Mouse (Mus musculus) 3134 (cell line): ENCODE data around the gene Ddc.

Experiments
- DNase-seq: peaks from one replicate; pipeline ENCODE4 v3.0.0-alpha.2; 2011; ENCODE audit warnings: low spot score; ENCODE audit not compliant: insufficient read length; ENCODE audit errors: extremely low read depth

The Ddc gene

DNA sequence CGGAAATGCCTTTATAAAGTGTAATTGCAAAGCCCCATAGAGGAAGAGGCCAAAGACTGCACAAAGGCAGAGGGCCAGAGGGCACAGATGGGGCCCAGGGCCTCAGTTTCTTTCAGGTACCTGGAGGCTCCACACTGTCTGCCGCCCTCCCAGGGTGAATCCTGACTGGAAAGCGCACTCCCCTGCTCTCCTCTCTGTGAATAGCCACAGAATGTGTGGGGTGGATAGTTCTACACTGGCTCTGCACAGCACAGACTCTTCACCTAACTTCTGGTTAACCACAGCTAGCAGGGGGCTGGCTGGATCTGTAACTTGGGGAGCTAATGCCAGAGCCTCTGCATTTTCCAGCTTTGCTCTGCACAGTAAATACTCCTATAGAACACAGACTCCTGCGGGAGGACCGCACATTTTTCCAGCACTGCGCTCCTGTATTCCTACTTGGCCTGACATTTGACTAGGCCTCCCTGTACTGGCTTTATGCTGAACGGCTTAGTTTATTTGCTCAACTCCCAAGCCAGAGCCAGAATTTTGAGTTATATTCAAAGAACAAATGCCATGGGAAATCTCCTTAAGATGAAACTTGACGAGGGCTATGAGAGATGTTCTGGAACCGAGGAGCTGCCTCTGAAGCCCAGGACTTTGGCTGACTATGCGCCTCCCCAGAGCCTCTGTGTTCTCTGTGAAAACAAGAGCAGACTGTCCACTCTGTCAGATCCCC is 18.8 kb downstream of the Ddc start:
- no peak for DNase-seq

DNA sequence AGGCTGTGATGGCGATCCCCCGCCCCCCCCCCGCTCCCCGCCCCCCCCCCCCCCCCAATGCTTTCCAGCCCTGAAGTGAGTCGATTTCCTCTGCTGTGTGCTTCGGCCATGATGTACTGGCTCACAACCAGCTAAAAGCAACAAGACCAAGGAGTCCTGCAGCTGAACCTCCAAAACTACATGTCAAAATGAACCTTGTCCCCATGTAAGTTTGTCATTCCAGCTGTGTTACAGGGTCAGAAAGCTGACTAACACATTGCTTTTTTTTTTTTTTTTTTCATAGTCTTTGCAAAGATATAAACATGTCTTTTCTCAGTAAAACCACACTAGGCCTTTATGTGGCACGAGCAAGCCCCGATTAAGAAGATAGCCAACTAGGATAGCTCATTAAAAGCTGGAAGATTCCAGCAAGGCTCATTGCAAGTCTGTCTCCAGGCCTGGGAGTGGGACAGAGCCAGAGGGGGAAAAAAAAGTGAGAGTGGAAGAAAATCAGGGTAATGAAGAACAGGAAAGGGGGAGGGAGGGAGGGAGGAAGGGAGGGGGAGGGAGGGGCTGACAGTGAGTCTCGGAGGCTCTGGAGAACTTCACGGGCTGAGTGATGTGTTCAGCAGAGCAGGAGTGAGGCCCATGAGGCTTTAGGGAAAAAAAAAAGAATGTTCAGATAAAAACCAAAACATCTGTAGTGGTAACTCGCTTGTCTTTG is 19.5 kb downstream of the Ddc start:
- DNase-seq, result no peak

DNA sequence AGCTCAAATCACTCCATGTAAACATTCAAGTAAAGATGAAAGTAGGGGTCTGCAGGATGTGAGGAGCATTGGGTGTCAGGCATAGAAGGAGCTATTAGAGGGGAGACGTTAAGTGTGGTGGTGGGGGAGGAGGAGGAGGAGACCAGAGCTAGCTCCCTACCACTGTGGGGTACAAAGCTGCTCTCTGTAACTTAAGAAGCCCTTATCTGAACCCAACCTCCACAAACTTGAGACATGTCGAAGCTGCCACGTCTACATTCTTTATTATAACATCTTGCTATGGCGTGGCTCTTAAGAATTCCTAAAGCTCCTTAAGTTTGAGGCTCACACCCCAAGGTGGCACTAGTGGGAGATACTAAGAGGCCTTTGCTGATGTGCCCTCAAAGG is 20.1 kb downstream of the Ddc start:
- DNase-seq, result no peak

DNA sequence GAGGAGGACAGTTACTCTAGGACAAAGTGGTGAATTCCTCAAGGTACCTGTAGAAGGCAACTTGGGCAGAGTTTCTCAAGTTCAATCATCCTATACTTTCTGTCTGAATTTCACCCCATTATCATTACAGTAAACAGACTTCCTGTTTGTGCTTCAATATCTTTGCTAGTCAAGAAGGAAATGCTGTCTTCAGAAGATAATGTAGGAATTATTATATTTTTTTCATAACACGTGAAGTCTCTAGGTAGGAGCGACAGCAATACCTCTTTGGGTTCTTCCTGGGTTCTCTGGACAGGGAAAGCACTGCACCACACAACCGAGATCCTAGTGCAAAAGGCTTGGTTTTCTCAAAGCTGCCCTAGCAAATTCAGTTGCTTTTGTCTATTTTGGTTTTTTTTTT is 21.6 kb downstream of the Ddc start:
- no peak for DNase-seq

DNA sequence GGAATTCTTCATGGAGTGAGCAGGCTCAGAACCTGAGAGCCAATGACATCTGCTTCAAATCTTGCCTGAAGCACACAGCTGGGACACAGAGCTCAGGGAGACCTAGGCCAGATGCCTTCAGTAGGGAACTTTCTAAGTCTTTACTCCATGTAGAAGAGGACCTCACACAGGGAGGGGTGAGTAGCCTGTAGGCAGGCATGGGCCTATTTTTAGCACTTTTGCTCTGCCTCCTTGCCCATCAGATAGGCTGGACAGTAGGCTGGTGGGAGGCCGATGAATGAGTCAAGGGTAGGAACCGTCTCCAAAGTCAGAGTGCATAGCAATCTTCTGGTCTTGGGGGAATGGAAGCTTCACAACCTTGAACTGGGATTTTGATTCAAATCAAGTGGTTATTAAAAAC is 22.7 kb downstream of the Ddc start:
- DNase-seq, result no peak

DNA sequence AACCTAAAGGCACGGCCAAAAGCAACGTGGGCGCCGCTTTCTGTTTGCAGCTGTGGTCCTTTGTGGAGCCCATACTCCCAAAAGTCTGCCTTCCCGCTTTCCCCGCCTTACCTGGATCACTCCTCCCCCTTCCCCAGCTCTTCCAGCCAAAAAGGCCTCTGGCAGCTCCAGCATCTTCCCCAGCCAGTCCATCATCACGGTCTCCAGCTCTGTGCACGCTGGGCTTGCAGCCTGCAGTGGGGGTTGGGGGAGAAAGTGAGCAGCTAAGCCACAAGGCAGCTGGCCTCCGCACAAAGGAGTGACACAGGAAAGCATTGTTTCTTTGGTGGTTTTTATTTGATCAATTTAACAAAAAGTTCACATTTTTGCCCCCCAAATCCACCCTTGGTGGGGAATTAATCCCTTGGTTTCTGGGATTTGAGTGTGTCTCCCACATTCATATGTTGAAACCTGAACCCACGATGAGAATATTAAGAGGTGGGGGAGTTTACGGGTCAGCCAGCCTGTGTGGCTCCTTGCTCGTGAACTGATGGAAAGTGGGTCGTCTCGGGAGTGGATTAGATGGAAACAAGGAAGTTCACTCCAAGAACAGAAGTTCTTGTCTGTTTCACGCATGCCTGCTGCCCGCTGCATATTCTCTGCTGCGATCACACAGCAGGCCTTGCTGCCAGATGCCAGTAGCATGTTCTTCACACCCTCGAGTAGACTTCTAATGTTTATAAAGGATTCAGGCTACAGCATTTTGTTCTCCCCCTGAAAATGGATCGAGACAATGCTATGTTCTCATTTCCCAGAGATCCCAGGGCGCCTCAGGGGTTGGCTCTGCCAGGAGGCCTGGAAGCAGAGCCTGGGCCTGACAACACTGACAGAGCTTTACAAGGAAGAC is 24.7 kb downstream of the Ddc start:
- DNase-seq, result no peak

DNA sequence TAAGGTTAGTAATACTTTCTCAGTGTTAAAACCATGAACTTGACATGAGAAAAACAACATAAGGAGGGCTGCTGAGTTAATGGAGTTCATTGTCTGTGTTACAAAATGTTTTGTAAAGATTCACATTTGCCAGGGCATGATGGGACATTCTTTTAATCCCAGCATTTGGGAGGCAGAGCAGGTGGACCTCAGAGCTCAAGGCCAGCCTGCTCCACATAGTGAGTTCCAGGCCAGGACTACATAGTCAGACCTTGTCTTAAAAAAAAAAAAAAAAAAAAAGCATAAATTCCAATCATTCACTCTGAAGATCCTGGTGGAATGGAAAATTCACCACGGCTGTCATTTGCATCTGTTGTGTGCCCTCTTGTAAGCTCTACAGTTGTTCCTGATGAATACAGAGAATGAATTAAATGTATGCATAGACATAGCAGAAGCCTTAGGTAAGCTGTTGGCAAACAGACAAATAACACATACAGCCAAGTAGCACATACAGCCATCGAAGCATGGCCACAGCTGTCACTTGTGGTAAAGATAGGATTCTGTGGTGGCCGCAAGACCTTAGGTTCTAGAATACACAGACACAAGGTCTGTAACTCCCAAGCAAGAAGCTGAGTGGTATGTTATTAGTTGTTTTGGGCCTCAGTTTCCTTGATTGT is 25.7 kb downstream of the Ddc start:
- DNase-seq, result no peak

DNA sequence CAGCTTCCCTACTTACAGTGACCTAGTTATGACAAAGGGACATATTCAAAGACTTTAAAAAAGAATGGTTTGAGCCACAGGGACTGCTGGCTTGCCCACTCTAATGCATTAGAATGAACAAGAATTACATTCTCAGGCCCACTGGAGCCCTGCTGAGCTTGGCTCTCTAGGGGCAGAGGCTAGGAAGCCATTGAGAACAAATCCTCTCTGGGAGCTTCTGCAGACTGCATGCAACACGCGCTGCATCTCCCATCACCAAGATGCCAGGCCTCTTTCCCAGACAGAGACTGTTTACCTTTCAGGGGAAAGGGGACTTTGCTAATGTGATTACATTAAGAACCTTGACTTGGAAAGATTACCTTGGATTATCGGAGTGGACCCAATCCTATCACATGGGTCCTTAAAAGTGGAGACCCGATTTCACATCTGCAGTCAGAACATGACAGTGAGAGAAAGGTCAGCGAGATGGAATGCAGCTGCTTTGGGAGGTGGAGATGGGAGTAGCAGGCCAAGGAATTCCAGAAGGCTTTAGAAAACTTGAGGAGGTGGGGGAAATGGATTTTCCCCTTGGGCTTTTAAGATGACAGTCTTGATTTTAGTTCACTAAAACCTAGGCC is 26.6 kb downstream of the Ddc start:
- no peak for DNase-seq

DNA sequence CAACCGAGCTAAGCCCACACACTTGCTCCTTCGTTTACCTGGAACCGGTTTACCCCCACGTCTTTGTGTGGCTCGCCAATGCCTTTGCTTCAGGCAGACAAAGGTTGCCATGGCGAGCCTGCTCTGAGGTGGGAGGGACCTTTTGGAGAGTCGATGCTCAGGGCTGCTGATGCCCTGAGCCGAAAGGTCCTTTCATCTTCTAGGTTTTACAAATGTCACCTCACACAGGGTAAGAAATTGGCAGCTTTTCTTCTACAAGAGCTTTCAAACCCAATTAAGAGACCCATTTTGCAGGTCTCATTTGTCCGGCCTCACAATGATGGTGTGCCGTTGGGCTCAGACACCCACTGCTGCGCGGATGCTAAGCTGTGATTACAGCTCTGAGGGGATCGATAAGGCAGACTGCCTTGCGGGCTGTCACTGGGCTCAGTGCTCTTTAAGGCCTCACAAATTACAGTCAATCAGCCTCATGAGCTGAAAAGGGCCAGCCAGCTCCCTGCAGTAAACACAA is 29.9 kb downstream of the Ddc start:
- DNase-seq, result no peak

DNA sequence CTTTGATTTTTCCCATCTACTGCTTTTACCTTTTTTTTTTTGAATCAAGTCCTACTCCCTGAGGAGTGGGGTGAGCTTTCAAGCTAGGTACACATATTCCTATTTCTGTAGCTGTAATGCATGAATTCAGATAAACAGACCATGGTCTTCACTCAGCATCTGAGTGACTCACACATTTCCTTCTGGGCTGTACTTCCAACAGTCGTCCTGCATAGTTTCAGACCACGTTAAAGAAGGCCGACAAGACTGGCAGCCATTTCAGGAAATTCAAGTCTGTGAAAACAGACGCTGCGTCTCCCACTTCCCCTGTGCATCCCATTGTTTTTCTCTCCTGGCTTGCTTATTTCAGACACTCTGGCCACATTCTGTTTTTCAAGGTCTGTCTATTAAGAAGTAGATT is 31.2 kb downstream of the Ddc start:
- no peak for DNase-seq

DNA sequence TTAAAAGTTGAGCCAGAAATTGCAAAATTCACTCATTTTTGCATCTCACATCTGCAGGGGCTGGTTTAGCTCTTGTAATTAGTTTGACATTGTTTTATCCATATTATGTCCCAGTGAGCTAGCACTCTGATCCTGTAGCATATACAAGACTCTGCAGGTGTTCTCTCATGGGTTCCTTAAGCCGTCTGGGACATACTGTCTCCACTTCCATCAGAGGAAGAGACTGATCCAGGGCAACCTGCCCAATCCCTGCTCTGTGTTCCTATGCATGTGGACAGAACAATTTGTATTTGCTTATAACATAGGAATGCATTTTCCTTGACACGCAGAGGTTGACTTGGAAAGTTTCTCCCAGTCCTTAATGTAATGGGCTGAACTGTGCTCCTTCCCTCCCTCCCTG is 32.8 kb downstream of the Ddc start:
- DNase-seq, result no peak

DNA sequence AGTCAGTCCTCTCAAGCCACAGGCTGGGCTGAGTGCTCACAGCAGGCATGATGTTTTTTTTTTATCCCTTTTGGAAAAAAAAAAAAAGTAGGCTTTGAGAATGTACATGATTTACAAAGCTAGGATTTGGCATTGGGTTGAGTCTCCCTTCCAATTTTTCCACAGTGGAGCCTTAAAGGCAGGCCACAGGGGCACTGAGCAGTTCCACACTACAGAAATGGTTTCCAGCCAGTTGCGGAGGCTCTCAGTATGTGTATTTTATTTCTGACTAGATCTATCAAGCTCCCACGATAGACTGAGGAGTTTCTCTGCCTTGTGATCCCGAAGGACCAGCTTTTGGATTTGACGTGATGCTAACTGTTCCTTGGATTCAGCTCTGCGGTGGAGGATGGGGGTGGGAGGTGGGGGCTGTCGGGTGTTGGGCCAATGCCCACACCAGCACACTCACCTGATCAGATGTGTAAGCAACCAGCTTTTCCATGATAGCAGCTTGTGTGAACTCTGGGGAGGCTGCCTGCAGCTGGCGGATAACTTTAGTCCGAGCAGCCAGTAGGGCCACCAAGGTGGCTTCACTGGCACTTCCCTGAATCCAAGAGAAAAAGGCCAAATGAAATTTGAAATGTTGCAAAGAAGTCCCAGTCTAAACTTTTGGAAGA is 33.4 kb downstream of the Ddc start:
- no peak for DNase-seq

DNA sequence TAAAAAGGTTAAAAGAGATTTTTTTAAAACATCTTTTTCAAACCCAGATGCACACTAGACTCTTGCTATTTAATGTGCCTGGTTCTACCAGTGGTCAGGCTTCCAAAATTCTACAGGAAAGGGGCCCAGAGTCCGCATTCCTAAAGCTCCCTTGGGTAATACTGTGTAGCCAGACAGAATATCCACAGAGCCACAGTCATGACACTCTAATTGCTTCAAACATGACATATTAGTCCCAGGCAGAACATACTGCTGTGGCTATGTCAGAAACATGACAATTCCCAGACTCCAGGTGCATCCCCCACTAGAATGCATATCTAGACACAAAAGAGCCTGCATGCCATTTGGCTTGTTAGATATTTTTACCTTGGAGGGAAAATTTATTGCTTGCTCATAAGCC is 35.4 kb downstream of the Ddc start:
- DNase-seq, result no peak

DNA sequence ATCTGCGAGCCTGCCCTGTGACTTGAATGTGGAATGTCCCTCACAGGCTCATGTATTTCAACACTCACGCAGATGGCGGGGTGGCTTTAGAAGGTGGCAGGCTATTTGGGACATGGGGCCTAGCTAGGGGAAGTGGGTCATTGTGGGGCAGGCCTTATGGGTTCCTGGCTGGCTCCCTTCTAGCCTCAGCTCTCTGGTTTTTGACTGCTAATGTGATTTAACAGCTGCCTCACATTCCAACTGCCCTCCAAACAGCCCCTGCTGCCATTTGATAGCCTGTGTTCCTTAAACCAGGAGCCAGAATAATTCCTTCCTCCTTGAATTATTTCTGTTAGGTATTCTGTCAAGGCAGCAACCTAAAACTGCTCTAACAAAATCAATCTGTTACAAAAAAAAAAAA is 41.0 kb downstream of the Ddc start:
- DNase-seq, result no peak

DNA sequence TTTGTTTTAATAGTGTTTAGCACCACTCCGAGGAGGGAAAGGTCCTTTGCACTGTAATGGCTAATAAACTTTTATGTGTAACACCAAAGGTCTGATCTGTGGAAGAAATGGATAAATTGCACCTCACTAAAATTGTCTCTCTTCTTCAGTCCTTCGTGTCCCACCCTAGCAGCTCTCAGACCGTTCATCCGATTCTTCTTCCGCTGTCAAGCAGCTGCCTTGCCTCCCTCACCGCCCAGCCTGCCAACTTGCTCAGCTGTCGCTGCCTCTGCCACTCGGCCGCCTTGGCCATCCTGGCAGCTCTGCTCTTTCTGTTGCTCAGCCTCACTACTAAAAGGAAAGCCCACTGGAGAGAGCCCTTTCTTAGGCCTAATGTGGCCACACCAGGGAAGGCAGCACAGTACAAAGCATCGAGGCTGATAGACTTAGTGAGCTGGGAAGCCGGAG is 42.2 kb downstream of the Ddc start:
- no peak for DNase-seq

DNA sequence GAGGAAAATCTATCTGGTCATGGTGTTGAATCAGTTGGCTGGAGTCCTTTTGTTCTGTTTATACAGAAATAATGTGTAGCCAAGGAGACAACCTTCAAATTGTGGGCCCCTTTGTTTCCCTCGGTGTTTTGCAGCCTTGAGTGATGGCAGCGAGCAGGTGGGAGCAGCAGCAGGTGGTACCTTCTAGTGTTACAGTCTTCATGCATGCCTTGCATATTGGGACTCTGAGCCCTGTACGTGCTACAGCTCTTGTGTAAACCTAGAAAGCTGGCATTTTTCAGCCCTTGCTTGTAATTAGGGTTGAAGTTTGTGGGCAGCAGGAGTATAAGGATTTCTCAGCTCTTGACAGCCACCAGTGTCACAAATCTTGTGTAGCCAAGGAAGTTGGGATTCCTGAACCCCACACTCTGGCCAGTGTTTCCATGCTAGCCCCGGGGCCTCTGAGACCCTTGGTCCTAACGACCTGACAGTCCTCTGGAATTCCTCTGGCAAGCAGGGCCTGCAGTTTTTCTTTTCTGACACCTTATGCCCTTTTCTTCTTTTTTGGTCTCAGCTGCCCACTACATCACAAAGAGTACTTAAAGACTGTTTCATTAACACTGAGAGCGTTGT is 42.8 kb downstream of the Ddc start:
- no peak for DNase-seq

DNA sequence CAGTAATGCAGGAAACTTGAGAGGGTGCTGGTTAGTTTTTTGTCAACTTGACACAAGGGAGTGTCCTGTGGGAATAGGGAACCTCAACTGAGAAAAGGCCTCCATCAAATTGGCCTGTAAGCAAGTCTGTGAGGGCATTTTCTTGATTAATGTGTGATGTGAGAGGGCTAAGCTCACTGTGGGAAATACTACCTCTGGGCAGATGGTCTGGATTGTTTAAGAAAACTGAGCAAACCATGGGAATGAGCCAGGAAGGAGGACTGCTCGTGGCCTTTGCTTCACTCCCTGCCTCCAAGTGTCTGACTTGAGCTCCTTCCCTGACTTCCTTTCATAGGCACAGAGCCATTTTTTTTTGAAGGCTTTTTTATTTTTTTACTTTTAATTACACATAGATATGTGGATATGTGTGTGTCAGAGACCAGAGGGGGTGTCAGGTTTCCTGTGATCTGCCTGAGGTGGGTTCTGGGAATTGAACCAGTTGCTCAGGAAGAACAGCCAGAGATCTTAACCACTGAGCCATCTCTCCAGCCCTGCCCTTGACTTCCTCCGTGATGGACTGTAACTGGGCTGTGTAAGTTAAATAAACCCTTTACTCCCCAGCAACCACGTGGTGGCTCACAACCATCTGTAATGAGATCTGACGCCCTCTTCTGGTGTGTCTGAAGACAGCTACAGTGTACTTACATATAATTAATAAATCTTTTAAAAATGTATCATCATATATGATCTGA is 44.0 kb downstream of the Ddc start:
- DNase-seq, result no peak

DNA sequence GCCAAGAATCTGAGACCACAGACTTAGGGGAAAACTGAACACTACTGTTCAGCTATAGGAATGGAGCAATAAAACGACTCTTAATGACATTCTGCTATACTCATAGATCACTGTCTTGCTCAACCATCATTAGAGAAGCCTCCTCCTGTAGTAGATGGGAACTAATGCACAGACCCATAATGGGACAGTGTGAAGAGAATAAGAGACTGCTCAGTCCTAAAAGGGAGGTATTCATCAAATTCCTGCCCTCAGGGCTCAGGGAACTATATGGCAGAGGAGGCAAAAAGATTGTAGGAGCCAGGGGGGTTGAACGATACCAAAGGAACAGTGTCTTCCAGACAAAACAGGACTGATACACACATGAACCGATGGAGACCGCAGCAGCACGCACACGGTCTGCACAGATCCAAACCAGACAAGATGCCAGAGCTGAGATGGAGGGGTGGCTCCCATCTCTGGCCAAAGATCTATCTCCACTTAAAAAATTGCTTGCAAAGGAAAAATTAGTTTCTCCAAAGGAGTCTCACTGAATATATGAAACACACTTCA is 45.9 kb downstream of the Ddc start:
- no peak for DNase-seq
